Mouse (Mus musculus) stomach, embryonic 14.5 days (tissue): ENCODE measurements around the gene Cmpk2. TPM values are rescaled to one million over a fixed set of nuclear protein-coding genes. Genes with fewer than 3 reads are reported as not detected.

ENCODE experiments used
- ATAC-seq: fragments of 200-750 bp; cut with Nextera tagmentation; 2 replicates; pipeline ENCODE4 v1.8.0; 2017; ENCODE audit warnings: low read depth, moderate TSS enrichment; ENCODE audit not compliant: insufficient number of reproducible peaks, insufficient read depth, low FRiP score
- H3K27ac ChIP-seq: fragments of 300-500 bp; sonication (generic); 2 replicates; pipeline ENCODE4 v1.5.1; 2014; ENCODE audit warnings: mild to moderate bottlenecking, low read length, moderate library complexity, mixed read lengths
- H3K27me3 ChIP-seq: fragments of 300-500 bp; sonication (generic); 2 replicates; pipeline ENCODE4 v1.6.1; 2014; ENCODE audit warnings: low read length, control low read depth, mixed read lengths; ENCODE audit not compliant: control insufficient read depth, insufficient read depth
- H3K36me3 ChIP-seq: fragments of 300-500 bp; sonication (generic); 2 replicates; pipeline ENCODE4 v1.6.1; 2014; ENCODE audit warnings: mild to moderate bottlenecking, control low read depth, low read length, moderate library complexity, mixed read lengths; ENCODE audit not compliant: control insufficient read depth, insufficient read depth
- H3K4me1 ChIP-seq: fragments of 300-500 bp; sonication (generic); 2 replicates; pipeline ENCODE4 v1.6.1; 2014; ENCODE audit warnings: low read length, control low read depth, mixed read lengths; ENCODE audit not compliant: control insufficient read depth, insufficient read depth
- H3K4me2 ChIP-seq: fragments of 300-500 bp; sonication (generic); replicated peaks from 2 replicates; pipeline ENCODE4 v1.6.1; 2014; ENCODE audit warnings: low read depth, low read length, control low read depth
- H3K4me3 ChIP-seq: fragments of 300-500 bp; sonication (generic); 2 replicates; pipeline ENCODE4 v1.5.1; 2014; ENCODE audit warnings: low read depth, low read length, control low read depth
- H3K9ac ChIP-seq: fragments of 300-500 bp; sonication (generic); replicated peaks from 2 replicates; pipeline ENCODE4 v1.6.1; 2014; ENCODE audit warnings: low read depth, mild to moderate bottlenecking, control low read depth, low read length, moderate library complexity, mixed read lengths
- H3K9me3 ChIP-seq: fragments of 300-500 bp; sonication (generic); 2 replicates; pipeline ENCODE4 v1.6.1; 2016; ENCODE audit warnings: low read depth, low read length, control low read depth; ENCODE audit not compliant: control insufficient read depth
- WGBS: fragments of 180-500 bp; shearing (Covaris S2); extraction: QIAGEN DNeasy Blood & Tissue Kit; methylation state at CpG from one replicate; pipeline ENCODE4 v1.1.7; 2014; 5-methylcytosine and 5-hydroxymethylcytosine counted together
- polyA plus RNA-seq: library from polyadenylated mRNA; unstranded; fragments of >200 nt; fragmentation: Nextera tagmentation; extraction: Ambion mirVana; gene quantifications from 2 replicates; pipeline ENCODE4 v1.2.1, GENCODE M21; 2014

The Cmpk2 gene
- polyA plus RNA-seq, 1 experiment from 2014 or later = 4.6 TPM

- Histone ChIP-seq H3K4me3 (no peak overlapping the region), H3K9ac (no peak overlapping the region), H3K9me3 (no peaks in the 10 kb centered on the region), H3K27ac (no peak overlapping the region), H3K36me3 (no peaks in the 10 kb centered on the region), H3K27me3 (no peaks in the 10 kb centered on the region), H3K4me2 (no peak overlapping the region), H3K4me1 (no peaks in the 10 kb centered on the region)
- no peak for ATAC-seq
- WGBS = 74% methylated on average over 4 of the region's 4 CpGs
These were observed 22.5 kb upstream of the Cmpk2 start for GRCm38 (mm10) chr12:26446377-26447045.

GRCm38 (mm10) chr12:26449483-26449882, 19.5 kb upstream of the Cmpk2 start:
- no peak for ATAC-seq
- 97% methylated on average over 2 of the region's 2 CpGs for WGBS

GRCm38 (mm10) chr12:26451150-26451549, 17.9 kb upstream of the Cmpk2 start:
- H3K9ac ChIP-seq = no peak overlapping the region
- H3K36me3 ChIP-seq = no peaks in the 10 kb centered on the region
- H3K4me2 ChIP-seq = no peak overlapping the region
- no peaks in the 10 kb centered on the region for H3K9me3 ChIP-seq
- H3K27me3 ChIP-seq = no peaks in the 10 kb centered on the region
- H3K4me1 ChIP-seq = peaks cover 3% of the 10 kb centered on the region; the same call in 1 of the 2 replicates
- H3K4me3 ChIP-seq = no peak overlapping the region
- H3K27ac ChIP-seq = no peak overlapping the region
- no peak for ATAC-seq
- 33% methylated on average over 1 of the region's 1 CpGs for WGBS

More at GRCm38 (mm10) chr12:26449483-26449882, 19.5 kb upstream of the Cmpk2 start:
- Histone ChIP-seq H3K27me3 (no peaks in the 10 kb centered on the region), H3K9me3 (no peaks in the 10 kb centered on the region), H3K4me3 (no peak overlapping the region), H3K4me1 (no peaks in the 10 kb centered on the region), H3K4me2 (no peak overlapping the region), H3K9ac (no peak overlapping the region), H3K36me3 (no peaks in the 10 kb centered on the region), H3K27ac (no peak overlapping the region)

- WGBS = 60% methylated on average over 4 of the region's 4 CpGs
- Histone ChIP-seq H3K4me2 (no peak overlapping the region), H3K36me3 (no peaks in the 10 kb centered on the region), H3K27ac (no peak overlapping the region), H3K4me1 (peaks cover 7% of the 10 kb centered on the region; the same call in 1 of the 2 replicates), H3K27me3 (no peaks in the 10 kb centered on the region), H3K9ac (no peak overlapping the region), H3K4me3 (no peak overlapping the region), H3K9me3 (no peaks in the 10 kb centered on the region)
- no peak for ATAC-seq
These were observed 16.1 kb upstream of the Cmpk2 start for GRCm38 (mm10) chr12:26452951-26453350.

GRCm38 (mm10) chr12:26454682-26455081, 14.3 kb upstream of the Cmpk2 start:
- Histone ChIP-seq H3K4me2 (no peak overlapping the region), H3K9me3 (no peaks in the 10 kb centered on the region), H3K27ac (no peak overlapping the region), H3K27me3 (no peaks in the 10 kb centered on the region), H3K4me3 (no peak overlapping the region), H3K36me3 (no peaks in the 10 kb centered on the region), H3K9ac (no peak overlapping the region), H3K4me1 (peaks cover 7% of the 10 kb centered on the region; the same call in 1 of the 2 replicates)
- 41% methylated on average over 5 of the region's 5 CpGs for WGBS
- no peak for ATAC-seq

- H3K27ac ChIP-seq = no peak within 1 kb of the TSS
- no peaks in the 10 kb centered on the region for H3K36me3 ChIP-seq
- H3K4me2 ChIP-seq = peak within 1 kb of the TSS; percentile 15
- H3K9me3 ChIP-seq = no peaks in the 10 kb centered on the region
- no peaks in the 10 kb centered on the region for H3K27me3 ChIP-seq
- no peak within 1 kb of the TSS for H3K4me3 ChIP-seq
- 25% methylated on average over 13 of the region's 13 CpGs for WGBS
- peaks cover 7% of the 10 kb centered on the region; the same call in 1 of the 2 replicates for H3K4me1 ChIP-seq
- peak; percentile 84 for ATAC-seq
- H3K9ac ChIP-seq = no peak within 1 kb of the TSS
These were observed 12.8 kb upstream of the Cmpk2 start, which contains the start of gene Rsad2 for GRCm38 (mm10) chr12:26456028-26456698. Gene Rsad2 (minus strand): TSS chr12:26456452.

- Histone ChIP-seq H3K27me3 (no peaks in the 10 kb centered on the region), H3K36me3 (no peaks in the 10 kb centered on the region), H3K9ac (no peak overlapping the region), H3K9me3 (no peaks in the 10 kb centered on the region), H3K4me2 (no peak overlapping the region), H3K4me1 (peaks cover 7% of the 10 kb centered on the region; the same call in 1 of the 2 replicates), H3K4me3 (no peak overlapping the region), H3K27ac (no peak overlapping the region)
- 47% methylated on average over 2 of the region's 2 CpGs for WGBS
- no peak for ATAC-seq
These were observed 8.9 kb upstream of the Cmpk2 start for GRCm38 (mm10) chr12:26460091-26460490.

- H3K9me3 ChIP-seq = no peaks in the 10 kb centered on the region
- no peak for ATAC-seq
- no peak overlapping the region for H3K4me3 ChIP-seq
- H3K4me2 ChIP-seq = no peak overlapping the region
- no peaks in the 10 kb centered on the region; the same call in 1 of the 2 replicates for H3K4me1 ChIP-seq
- 50% methylated on average over 5 of the region's 5 CpGs for WGBS
- no peak overlapping the region for H3K27ac ChIP-seq
- no peaks in the 10 kb centered on the region for H3K36me3 ChIP-seq
- H3K27me3 ChIP-seq = no peaks in the 10 kb centered on the region
- H3K9ac ChIP-seq = no peak overlapping the region
These were observed 3.4 kb upstream of the Cmpk2 start for GRCm38 (mm10) chr12:26465600-26465999.
